Mouse (Mus musculus): Measurements from ENCODE around the gene Wdr70.

The Wdr70 gene

GRCm38 (mm10) chr15:7863328-7863727 lies 235.7 kb downstream of the Wdr70 start:
- CTCF ChIA-PET: no interaction called here

- CTCF ChIA-PET: no interaction called here
Observed at GRCm38 (mm10) chr15:7862890-7863289, 236.1 kb downstream of the Wdr70 start.

DNA sequence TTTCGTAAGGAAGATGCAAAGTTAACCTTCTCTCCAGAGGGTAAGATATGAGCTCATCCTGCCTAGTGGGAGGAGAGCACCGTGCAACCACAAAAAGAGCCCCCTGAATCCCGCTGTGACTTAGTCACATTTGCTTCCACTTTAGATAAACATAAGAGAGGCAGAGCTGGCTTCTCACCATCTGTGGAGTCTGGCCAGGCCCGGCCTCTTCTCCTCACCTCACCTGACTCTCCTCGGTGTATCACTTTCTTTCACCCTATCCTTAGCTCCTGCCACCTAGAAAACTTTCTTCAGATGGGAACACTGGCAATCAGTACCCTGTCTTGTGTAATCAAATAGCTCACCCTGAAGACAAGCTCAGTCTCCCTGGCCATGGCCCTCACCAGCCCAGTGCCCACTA lies 240.2 kb downstream of the Wdr70 start:
- CTCF ChIA-PET: no interaction called here

GRCm38 (mm10) chr15:7857418-7857817 lies 241.6 kb downstream of the Wdr70 start:
- CTCF ChIA-PET: no interaction called here

- CTCF ChIA-PET: no interaction called here
Observed at GRCm38 (mm10) chr15:7842398-7842797, 256.6 kb downstream of the Wdr70 start.

- CTCF ChIA-PET: no interaction called here
Observed at GRCm38 (mm10) chr15:7841664-7842063, 257.3 kb downstream of the Wdr70 start.

GRCm38 (mm10) chr15:7838921-7839309 lies 260.1 kb downstream of the Wdr70 start:
- CTCF ChIA-PET: no interaction called here

GRCm38 (mm10) chr15:7838060-7838920 lies 260.7 kb downstream of the Wdr70 start:
- CTCF ChIA-PET: no interaction called here

DNA sequence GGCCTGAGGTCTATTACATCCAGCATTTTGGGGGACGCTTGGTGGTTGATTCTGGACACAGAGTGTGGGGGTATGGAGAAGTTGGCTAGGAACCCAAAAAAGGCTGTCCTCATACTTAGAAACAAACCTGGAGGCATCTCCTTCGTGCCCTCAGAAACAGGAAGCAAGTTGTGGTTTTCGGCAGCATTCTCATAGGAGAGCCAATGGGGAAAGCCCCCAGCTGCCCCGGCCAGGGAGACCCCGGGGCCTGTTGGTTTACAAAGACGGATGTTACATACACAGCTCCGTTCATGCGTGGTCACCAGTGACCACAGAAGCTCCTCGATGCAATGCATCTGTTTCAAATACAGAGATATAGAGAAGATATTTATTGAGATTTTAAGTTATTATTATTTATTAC lies 263.6 kb downstream of the Wdr70 start:
- CTCF ChIA-PET: no interaction called here

GRCm38 (mm10) chr15:7825530-7825929 lies 273.5 kb downstream of the Wdr70 start:
- CTCF ChIA-PET: no interaction called here

GRCm38 (mm10) chr15:7823886-7824285 lies 275.1 kb downstream of the Wdr70 start:
- CTCF ChIA-PET: no interaction called here

All from spleen, embryonic (tissue).